Mouse (Mus musculus) ES-E14 (cell line): Measurements from ENCODE around the gene Cts7. TPM values are rescaled to one million over a fixed set of nuclear protein-coding genes. Genes with fewer than 3 reads are reported as not detected.

Source experiments
- DNase-seq: peaks from one replicate; pipeline ENCODE4 v3.0.0-alpha.2; 2013; ENCODE audit warnings: low read depth, low spot score
- H3K27ac ChIP-seq: 2 replicates; pipeline ENCODE4 v1.5.1; 2012; ENCODE audit warnings: low read depth, mild to moderate bottlenecking, low read length, moderate library complexity, mixed read lengths; ENCODE audit not compliant: poor library complexity, insufficient read depth, severe bottlenecking
- H3K36me3 ChIP-seq: 2 replicates; pipeline ENCODE4 v1.6.1; 2012; ENCODE audit warnings: mild to moderate bottlenecking, low read length, moderate library complexity, mixed read lengths; ENCODE audit not compliant: control insufficient read depth, poor library complexity, insufficient read depth, severe bottlenecking
- H3K4me1 ChIP-seq, 2 experiments: fragments of 150-350 bp in 1 of 2; sonication (generic) in 1 of 2; 2 replicates each; pipeline ENCODE4 v1.6.1; 2012; ENCODE audit warnings: low read length in 2 of 2, mild to moderate bottlenecking in 1 of 2, mixed read lengths in 1 of 2; ENCODE audit not compliant: control insufficient read depth in 2 of 2, insufficient read depth in 2 of 2, poor library complexity in 1 of 2
- H3K4me3 ChIP-seq, 2 experiments: fragments of 150-350 bp in 1 of 2; sonication (generic) in 1 of 2; 2 replicates each; pipeline ENCODE4 v1.5.1; 2012; ENCODE audit warnings: low read length in 2 of 2, low read depth in 1 of 2, mild to moderate bottlenecking in 1 of 2, mixed read lengths in 1 of 2; ENCODE audit not compliant: insufficient read depth in 1 of 2, poor library complexity in 1 of 2, severe bottlenecking in 1 of 2
- H3K9ac ChIP-seq: 2 replicates; pipeline ENCODE4 v1.6.1; 2012; ENCODE audit warnings: low read depth, mild to moderate bottlenecking, low read length, mixed read lengths; ENCODE audit not compliant: poor library complexity, insufficient read depth, severe bottlenecking
- H3K9me3 ChIP-seq: fragments of 150-350 bp; sonication (generic); 2 replicates; pipeline ENCODE4 v1.6.1; 2012; ENCODE audit warnings: low read depth, mild to moderate bottlenecking, low read length; ENCODE audit not compliant: control insufficient read depth, insufficient read depth
- CHD2 ChIP-seq: IDR thresholded peaks from 2 replicates; pipeline ENCODE4 v1.6.1; 2014; ENCODE audit warnings: mild to moderate bottlenecking, low read depth, low read length, inconsistent platforms
- HCFC1 ChIP-seq: IDR thresholded peaks from 2 replicates; pipeline ENCODE4 v1.6.1; 2012; ENCODE audit warnings: low read length, inconsistent platforms, borderline replicate concordance; ENCODE audit not compliant: insufficient read depth
- MAFK ChIP-seq: IDR thresholded peaks from 2 replicates; pipeline ENCODE4 v1.6.1; 2014; ENCODE audit warnings: mild to moderate bottlenecking, low read depth, low read length, inconsistent platforms; ENCODE audit not compliant: insufficient read depth
- ZC3H11A ChIP-seq: IDR thresholded peaks from 2 replicates; pipeline ENCODE4 v1.6.1; 2012; ENCODE audit warnings: low read depth, mild to moderate bottlenecking, inconsistent platforms, low read length, borderline replicate concordance
- ZNF384 ChIP-seq: IDR thresholded peaks from 2 replicates; pipeline ENCODE4 v1.6.1; 2012; ENCODE audit warnings: low read depth, low read length, inconsistent platforms
- in situ Hi-C, 2 experiments: fragments of 600-800 bp; cut with MboI; formaldehyde crosslinking; loops; one replicate each; pipeline ENCODE4 v1.15.1; 2025; ENCODE audit warnings: low sequenced_read_pairs in 2 of 2, inconsistent platforms in 1 of 2; ENCODE audit not compliant: unreplicated experiment in 2 of 2
- total RNA-seq: library from RNA; depleted of rRNA; stranded (reverse); fragments of 300-350 nt; gene quantifications from 2 replicates; pipeline ENCODE4 v1.2.3, GENCODE M21; 2012; rRNA removed

The Cts7 gene
- not detected in 2 replicates for total RNA-seq

DNA sequence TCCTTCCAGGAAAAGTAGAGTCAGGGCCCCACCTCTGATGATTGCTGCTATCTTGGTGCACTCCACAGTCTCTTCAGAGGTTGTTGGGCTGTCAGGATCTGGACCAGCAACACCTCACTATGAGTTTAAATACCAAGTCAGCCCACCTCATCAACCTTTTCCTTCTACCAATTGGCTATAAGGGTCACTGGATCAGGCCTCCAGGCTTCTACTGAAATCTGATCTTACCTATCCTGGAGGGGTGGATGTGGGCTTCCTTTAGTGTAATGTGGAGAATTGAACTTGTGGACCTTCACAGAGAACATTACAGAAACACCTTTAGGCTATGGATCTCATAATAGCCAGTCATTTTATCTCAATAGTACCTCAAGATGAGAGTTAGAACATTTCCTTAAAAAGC lies at the start of gene Cts7:
Cts7 (minus strand) TSS at position 101 of the 400 bp plus-strand sequence.
- DNase-seq, result no peak
- H3K4me3 ChIP-seq, result no peak within 1 kb of the TSS
- no peak within 1 kb of the TSS for H3K9ac ChIP-seq
- in situ Hi-C loops, result no loop called here
- H3K36me3 ChIP-seq, result no peaks in the 10 kb centered on the region
- no peak for TF ChIP-seq MAFK
- no peak for TF ChIP-seq HCFC1
- no peak for TF ChIP-seq ZC3H11A
- no peak for TF ChIP-seq CHD2
- no peak for TF ChIP-seq ZNF384
- H3K4me1 ChIP-seq, result no peaks in the 10 kb centered on the region
- H3K9me3 ChIP-seq, result no peaks in the 10 kb centered on the region
- no peak within 1 kb of the TSS for H3K27ac ChIP-seq

Other genes starting within 250 kb of the Cts7 start
- 0.22 TPM in 1 of 2 replicates, not detected in the other for gene Ctsr, start 193.9 kb downstream of the Cts7 start, total RNA-seq
- gene Cts6, start 154.8 kb downstream of the Cts7 start, total RNA-seq, result not detected in 2 replicates
- not detected in 2 replicates for gene Cts8, start 102.8 kb downstream of the Cts7 start, total RNA-seq
- gene Gm49398, start 69.4 kb downstream of the Cts7 start, total RNA-seq, result not detected in 2 replicates
- gene Ctsm, start 183.6 kb upstream of the Cts7 start, total RNA-seq, result 0.18 TPM in 1 of 2 replicates, not detected in the other
- not detected in 2 replicates for gene Gm49352, start 210.0 kb upstream of the Cts7 start, total RNA-seq
- not detected in 2 replicates for gene Cts3, start 211.9 kb upstream of the Cts7 start, total RNA-seq